Mouse (Mus musculus) hindbrain, postnatal 0 days (tissue): ENCODE results near the gene Ankrd31. TPM values are rescaled to one million over a fixed set of nuclear protein-coding genes. Genes with fewer than 3 reads are reported as not detected.

Experiments
- ATAC-seq: fragments of 200-750 bp; cut with Nextera tagmentation; 2 replicates; pipeline ENCODE4 v1.8.0; 2017; ENCODE audit warnings: mild to moderate bottlenecking, moderate TSS enrichment, moderate library complexity
- DNase-seq: peaks from one replicate; pipeline ENCODE4 v3.0.0-alpha.2; 2015; ENCODE audit warnings: low spot score
- H3K27ac ChIP-seq: fragments of 300-500 bp; sonication (generic); 2 replicates; pipeline ENCODE4 v1.5.1; 2014; ENCODE audit warnings: mild to moderate bottlenecking
- H3K27me3 ChIP-seq: fragments of 300-500 bp; sonication (generic); 2 replicates; pipeline ENCODE4 v1.6.1; 2014; ENCODE audit warnings: low read length, mixed read lengths; ENCODE audit not compliant: insufficient read depth
- H3K36me3 ChIP-seq: fragments of 300-500 bp; sonication (generic); 2 replicates; pipeline ENCODE4 v1.6.1; 2014; ENCODE audit warnings: low read length, mixed read lengths; ENCODE audit not compliant: insufficient read depth
- H3K4me1 ChIP-seq: fragments of 300-500 bp; sonication (generic); 2 replicates; pipeline ENCODE4 v1.6.1; 2014; ENCODE audit warnings: antibody characterized with exemption, low read length, mixed read lengths; ENCODE audit not compliant: insufficient read depth
- H3K4me2 ChIP-seq: fragments of 300-500 bp; sonication (generic); 2 replicates; pipeline ENCODE4 v1.6.1; 2014; ENCODE audit warnings: low read depth, mild to moderate bottlenecking, low read length, moderate library complexity, mixed read lengths
- H3K4me3 ChIP-seq: fragments of 300-500 bp; sonication (generic); 2 replicates; pipeline ENCODE4 v1.5.1; 2014; ENCODE audit warnings: low read length
- H3K9ac ChIP-seq: fragments of 300-500 bp; sonication (generic); replicated peaks from 2 replicates; pipeline ENCODE4 v1.6.1; 2014; ENCODE audit warnings: mild to moderate bottlenecking, low read length, moderate library complexity, mixed read lengths
- H3K9me3 ChIP-seq: fragments of 300-500 bp; sonication (generic); 2 replicates; pipeline ENCODE4 v1.6.1; 2016; ENCODE audit warnings: low read length, mixed read lengths
- CTCF ChIP-seq: IDR thresholded peaks from 2 replicates; pipeline ENCODE4 v1.5.1; 2016; ENCODE audit warnings: antibody characterized with exemption, control low read depth, low read depth
- WGBS: fragments of 180-500 bp; shearing (Covaris S2); extraction: QIAGEN DNeasy Blood & Tissue Kit; methylation state at CpG from one replicate; pipeline ENCODE4 v1.1.7; 2014; 5-methylcytosine and 5-hydroxymethylcytosine counted together
- polyA plus RNA-seq: library from polyadenylated mRNA; unstranded; fragments of >200 nt; fragmentation: Nextera tagmentation; extraction: Ambion mirVana; gene quantifications from 2 replicates; pipeline ENCODE4 v1.2.1, GENCODE M21; 2015
- total RNA-seq: library from RNA; depleted of rRNA; stranded (reverse); fragments of >200 nt; gene quantifications from 2 replicates; pipeline ENCODE4 v1.2.3, GENCODE M21; 2014

The Ankrd31 gene
- total and polyA plus RNA-seq, 2 experiments from 2014 or later: 0.05 TPM; not detected in 1

- Histone ChIP-seq H3K36me3 (no peaks in the 10 kb centered on the region), H3K27ac (no peak overlapping the region), H3K4me1 (no peaks in the 10 kb centered on the region), H3K9me3 (no peaks in the 10 kb centered on the region), H3K27me3 (no peaks in the 10 kb centered on the region), H3K4me3 (no peak overlapping the region), H3K9ac (no peak overlapping the region), H3K4me2 (no peak overlapping the region)
- no peak for DNase-seq
- 73% methylated on average over 2 of the region's 2 CpGs for WGBS
- ATAC-seq: no peak
- TF ChIP-seq CTCF: no peak
These were observed 104.1 kb downstream of the Ankrd31 start for GRCm38 (mm10) chr13:96852133-96852532.

DNA sequence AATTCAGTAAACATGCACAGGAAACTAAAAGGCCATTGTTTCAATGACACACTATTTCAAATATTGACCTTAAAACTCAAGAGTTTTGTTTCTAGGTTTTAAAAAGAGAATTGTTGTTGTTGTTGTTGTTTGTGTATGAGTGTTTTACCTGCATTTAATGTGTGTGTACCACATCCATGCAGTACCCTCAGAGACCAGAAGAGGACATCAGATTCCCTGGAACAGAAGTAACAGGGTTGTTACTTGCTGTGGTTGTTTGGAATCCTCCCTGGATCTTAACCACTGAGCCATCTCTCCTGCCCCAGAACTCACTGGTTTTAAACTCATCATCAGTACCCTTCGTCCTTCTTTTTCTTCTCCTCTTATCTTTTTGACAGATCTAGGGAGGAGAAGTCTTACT lies 105.2 kb downstream of the Ankrd31 start:
- no peak for ATAC-seq
- 33% methylated on average over 1 of the region's 1 CpGs for WGBS
- TF ChIP-seq CTCF: peak; percentile 78
- DNase-seq: peak; percentile 30
- H3K4me1 ChIP-seq: no peaks in the 10 kb centered on the region
- no peaks in the 10 kb centered on the region for H3K9me3 ChIP-seq
- H3K27ac ChIP-seq: no peak overlapping the region
- no peaks in the 10 kb centered on the region for H3K36me3 ChIP-seq
- no peak overlapping the region for H3K4me2 ChIP-seq
- H3K27me3 ChIP-seq: no peaks in the 10 kb centered on the region
- no peak overlapping the region for H3K9ac ChIP-seq
- no peak overlapping the region for H3K4me3 ChIP-seq

DNA sequence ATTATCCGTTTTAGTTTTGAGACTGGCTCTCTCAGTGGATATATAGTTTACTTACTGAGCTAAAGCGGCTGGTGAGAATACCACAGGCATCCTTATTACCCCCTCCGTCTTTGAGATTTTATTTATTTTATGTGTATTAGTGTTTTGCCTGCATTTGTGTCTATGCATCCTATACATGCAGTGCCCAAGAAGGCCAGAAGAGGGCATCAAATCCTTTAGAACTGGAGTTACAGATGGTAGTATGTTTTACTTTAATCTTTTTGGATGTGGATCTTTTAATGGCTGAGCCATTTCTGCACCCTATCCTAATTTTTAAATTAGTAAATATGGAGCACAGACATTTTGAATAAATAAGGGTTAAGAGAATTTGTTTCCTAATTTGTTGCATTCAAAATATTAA lies 107.1 kb downstream of the Ankrd31 start:
- Histone ChIP-seq H3K36me3 (no peaks in the 10 kb centered on the region), H3K4me1 (no peaks in the 10 kb centered on the region), H3K4me2 (no peak overlapping the region), H3K9ac (no peak overlapping the region), H3K9me3 (no peaks in the 10 kb centered on the region), H3K27ac (no peak overlapping the region), H3K4me3 (no peak overlapping the region), H3K27me3 (no peaks in the 10 kb centered on the region)
- 19% methylated on average over 3 of the region's 3 CpGs for WGBS
- TF ChIP-seq CTCF: peak; percentile 85
- DNase-seq (peak; percentile 83), ATAC-seq (peak; percentile 56; the same call in 1 of the 2 replicates)

DNA sequence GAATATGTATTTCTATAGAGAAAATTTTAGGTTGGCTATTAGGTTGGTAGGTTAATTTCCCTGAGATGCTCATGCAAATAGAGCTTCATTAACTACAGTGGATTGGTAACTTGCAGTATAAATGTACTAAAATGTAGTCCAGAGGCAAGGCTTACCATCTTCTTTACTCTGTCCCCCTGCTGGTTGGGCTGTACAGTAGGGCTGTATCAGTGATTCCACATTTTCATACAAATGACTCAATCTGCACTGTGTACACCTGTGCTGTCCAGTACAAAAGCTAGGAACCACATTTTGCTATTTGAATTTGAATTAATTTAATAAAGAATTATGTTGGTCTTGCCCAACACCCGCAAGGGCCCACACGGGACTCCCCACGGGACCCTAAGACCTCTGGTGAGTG lies 111.1 kb downstream of the Ankrd31 start:
- no peaks in the 10 kb centered on the region for H3K27me3 ChIP-seq
- no peaks in the 10 kb centered on the region for H3K36me3 ChIP-seq
- TF ChIP-seq CTCF: no peak
- H3K4me3 ChIP-seq: no peak overlapping the region
- no peaks in the 10 kb centered on the region for H3K4me1 ChIP-seq
- no peak overlapping the region for H3K9ac ChIP-seq
- H3K9me3 ChIP-seq: no peaks in the 10 kb centered on the region
- DNase-seq: no peak
- WGBS: 97% methylated on average over 3 of the region's 3 CpGs
- no peak overlapping the region for H3K4me2 ChIP-seq
- no peak overlapping the region for H3K27ac ChIP-seq
- no peak for ATAC-seq

- WGBS: 81% methylated on average over 4 of the region's 4 CpGs
- Histone ChIP-seq H3K9ac (no peak overlapping the region), H3K4me2 (no peak overlapping the region)
These were observed 122.7 kb downstream of the Ankrd31 start for GRCm38 (mm10) chr13:96870742-96871141.

GRCm38 (mm10) chr13:96874071-96874470 lies 126.0 kb downstream of the Ankrd31 start:
- Histone ChIP-seq H3K4me1 (no peaks in the 10 kb centered on the region), H3K4me2 (no peak overlapping the region), H3K36me3 (no peaks in the 10 kb centered on the region), H3K27me3 (no peaks in the 10 kb centered on the region), H3K4me3 (no peak overlapping the region), H3K9ac (no peak overlapping the region), H3K9me3 (no peaks in the 10 kb centered on the region), H3K27ac (no peak overlapping the region)
- ATAC-seq: no peak
- no peak for DNase-seq
- TF ChIP-seq CTCF: no peak

More at GRCm38 (mm10) chr13:96870742-96871141, 122.7 kb downstream of the Ankrd31 start:
- Histone ChIP-seq H3K9me3 (no peaks in the 10 kb centered on the region), H3K36me3 (no peaks in the 10 kb centered on the region), H3K4me3 (no peak overlapping the region), H3K4me1 (no peaks in the 10 kb centered on the region), H3K27ac (no peak overlapping the region), H3K27me3 (no peaks in the 10 kb centered on the region)
- DNase-seq: no peak
- no peak for TF ChIP-seq CTCF
- no peak for ATAC-seq

GRCm38 (mm10) chr13:96878220-96879057 lies 130.4 kb downstream of the Ankrd31 start:
- no peak for ATAC-seq
- no peak overlapping the region for H3K27ac ChIP-seq
- no peak for TF ChIP-seq CTCF
- H3K9me3 ChIP-seq: no peaks in the 10 kb centered on the region
- peak; percentile 18 for DNase-seq
- no peak overlapping the region for H3K4me3 ChIP-seq
- no peak overlapping the region for H3K4me2 ChIP-seq
- H3K27me3 ChIP-seq: no peaks in the 10 kb centered on the region
- no peak overlapping the region for H3K9ac ChIP-seq
- WGBS: 50% methylated on average over 12 of the region's 12 CpGs
- no peaks in the 10 kb centered on the region for H3K4me1 ChIP-seq
- H3K36me3 ChIP-seq: no peaks in the 10 kb centered on the region
